7 mouse cellular contexts compared by ENCODE assay signal in genomic region chr7:16174597-16175541, GRCm38 (mm10). TPM values are rescaled to one million over a fixed set of nuclear protein-coding genes. Genes with fewer than 3 reads are reported as not detected.
DNase-seq lines count a peak whose midpoint lies in the region; ATAC-seq and TF ChIP-seq lines count a peak whose summit lies in the region.

Gene Meis3 (plus strand): TSS chr7:16175090.

- 4% methylated on average over 36 of the region's 42 CpGs for WGBS in forebrain, postnatal 0 days
- under 1% methylated on average over 34 of the region's 42 CpGs for WGBS in hindbrain, embryonic 12.5 days

- peak; percentile 78 for DNase-seq in NIH3T3 (ENCODE audit: low read depth)
- DNase-seq in forebrain, postnatal 0 days, result peak; percentile 85
- peak; percentile 63 to 71 for DNase-seq in left cerebral cortex, postnatal 25 days (ENCODE audit: low spot score in 2 of 2)
- DNase-seq in right cerebral cortex, postnatal 4 days, result peak; percentile 70

- ATAC-seq in forebrain, postnatal 0 days, result peak; percentile 93
- peak; percentile 90 for ATAC-seq in hindbrain, embryonic 12.5 days (ENCODE audit: low FRiP score)
- peak; percentile 24 for ATAC-seq in megakaryocyte-erythroid progenitor cell, adult 5-6 weeks (replicated peaks; ENCODE audit: low FRiP score, low TSS enrichment, poor library complexity, severe bottlenecking)

- TF ChIP-seq CTCF in forebrain, postnatal 0 days (IDR thresholded peaks at IDR 0.05; ENCODE audit: low read depth), result peak; percentile 84

- peak within 1 kb of the TSS; percentile 73 for H3K4me2 ChIP-seq in forebrain, postnatal 0 days (ENCODE audit: low read depth)
- peak within 1 kb of the TSS; percentile 72 for H3K4me2 ChIP-seq in hindbrain, embryonic 12.5 days (replicated peaks)

- peak within 1 kb of the TSS; percentile 71 for H3K4me3 ChIP-seq in brown adipose tissue, adult 24 weeks (ENCODE audit: insufficient read depth, low read depth, low read length)
- H3K4me3 ChIP-seq in forebrain, postnatal 0 days (ENCODE audit: low read depth, low read length), result peak within 1 kb of the TSS; percentile 85
- peak within 1 kb of the TSS; percentile 55 for H3K4me3 ChIP-seq in hindbrain, embryonic 12.5 days

- no peaks in the 10 kb centered on the region for H3K4me1 ChIP-seq in brown adipose tissue, adult 24 weeks (ENCODE audit: control insufficient read depth, insufficient read depth, insufficient read length, low read length)
- H3K4me1 ChIP-seq in forebrain, postnatal 0 days (ENCODE audit: insufficient read depth), result peaks cover 10% of the 10 kb centered on the region
- H3K4me1 ChIP-seq in hindbrain, embryonic 12.5 days, result peaks cover 48% of the 10 kb centered on the region

- H3K36me3 ChIP-seq in forebrain, postnatal 0 days (ENCODE audit: insufficient read depth), result peaks cover 28% of the 10 kb centered on the region
- H3K36me3 ChIP-seq in hindbrain, embryonic 12.5 days, result peaks cover 27% of the 10 kb centered on the region

- H3K9me3 ChIP-seq in forebrain, postnatal 0 days (ENCODE audit: low read length), result no peaks in the 10 kb centered on the region
- no peaks in the 10 kb centered on the region for H3K9me3 ChIP-seq in hindbrain, embryonic 12.5 days (replicated peaks)

- H3K9ac ChIP-seq in forebrain, postnatal 0 days, result peak within 1 kb of the TSS; percentile 83
- H3K9ac ChIP-seq in hindbrain, embryonic 12.5 days, result peak within 1 kb of the TSS; percentile 75

- no peaks in the 10 kb centered on the region for H3K27me3 ChIP-seq in forebrain, postnatal 0 days (ENCODE audit: insufficient read depth, low read length)
- H3K27me3 ChIP-seq in hindbrain, embryonic 12.5 days, result peaks cover 2% of the 10 kb centered on the region; the same call in 1 of the 2 replicates

- intact Hi-C loops in left cerebral cortex, postnatal 25 days (cut with DNase I), result no loop called here

- no peak within 1 kb of the TSS for H3K27ac ChIP-seq in brown adipose tissue, adult 24 weeks (replicated peaks; ENCODE audit: low read depth, low read length)
- peak within 1 kb of the TSS; percentile 84 for H3K27ac ChIP-seq in forebrain, postnatal 0 days (ENCODE audit: low read depth, low read length)
- peak within 1 kb of the TSS; percentile 94 for H3K27ac ChIP-seq in hindbrain, embryonic 12.5 days

RNA-seq across cellular contexts. Expression of gene Meis3, which starts in this region (rescaled TPM):
- polyA plus RNA-seq in brown adipose tissue, adult 24 weeks (2012; ENCODE audit: insufficient read depth, insufficient read length, missing spikeins), result 1.6 and 3.1 TPM in 2 replicates
- 98.6 and 100 TPM in 2 replicates for total RNA-seq in forebrain, postnatal 0 days (2014; rRNA removed)
- 86.4 and 90.9 TPM in 2 replicates for polyA plus RNA-seq in forebrain, postnatal 0 days (2015; fragmentation: Nextera tagmentation; extraction: Ambion mirVana)
- 136 and 138 TPM in 2 replicates for polyA plus RNA-seq in hindbrain, embryonic 12.5 days (2016; fragmentation: Nextera tagmentation; extraction: Ambion mirVana)
- total RNA-seq in left cerebral cortex, postnatal 25 days (2021), result 10 to 100 TPM; 33.3 to 43.5 TPM
- 0.42 and 0.49 TPM in 2 replicates for total RNA-seq in megakaryocyte-erythroid progenitor cell, adult 5-6 weeks (2014; fragmentation: Nextera tagmentation)
- not detected in 2 replicates for total RNA-seq in megakaryocyte-erythroid progenitor cell, adult 5-6 weeks (2017)

Comparison
In these comparisons a context has a peak if more than half of its experiments do, and no peak if none do; other contexts are left out.
1. RNA of gene Meis3 (total RNA-seq): 98.6 to 100 TPM in forebrain, postnatal 0 days and 33.3 to 43.5 TPM in left cerebral cortex, postnatal 25 days; 0.42 to 0.49 TPM in megakaryocyte-erythroid progenitor cell, adult 5-6 weeks; every median in the first group is over 10 times any median in the second.
2. RNA of gene Meis3 (polyA plus RNA-seq): 136 to 138 TPM in hindbrain, embryonic 12.5 days and 86.4 to 90.9 TPM in forebrain, postnatal 0 days; 1.6 to 3.1 TPM in brown adipose tissue, adult 24 weeks; every median in the first group is over 10 times any median in the second.
3. Peak in ATAC-seq in megakaryocyte-erythroid progenitor cell, adult 5-6 weeks; RNA of the gene not detected or under 1 TPM.
4. ATAC-seq: peak in every context shown above with its lines; median percentile 93 in forebrain, postnatal 0 days; 90 in hindbrain, embryonic 12.5 days; 24 in megakaryocyte-erythroid progenitor cell, adult 5-6 weeks.
5. Peak in every context shown above with its lines, with median percentiles within 50 percentile points of each other: DNase-seq and H3K4me3 ChIP-seq.